Comparison of ENCODE assay signal across 31 mouse cellular contexts in genomic region chr1:164110591-164111329, GRCm38 (mm10). TPM values are rescaled to one million over a fixed set of nuclear protein-coding genes. Genes with fewer than 3 reads are reported as not detected.
A peak's percentile ranks its signal among the peaks of the same experiment; 100 is the strongest.
DNase-seq lines count a peak whose midpoint lies in the region; ATAC-seq lines count a peak whose summit lies in the region.
"Had no signal": no experiment of that assay in that cellular context is flagged by ENCODE, and none has a peak within 500 bp of the region (broad histone marks: within the 10 kb centered on the region; RNA-seq: fewer than 3 reads in every experiment).

No protein-coding gene starts in this region.

- no peaks in the 10 kb centered on the region for H3K4me1 ChIP-seq in kidney, embryonic 16.5 days (ENCODE audit: insufficient read depth, low read length)
- H3K4me1 ChIP-seq: embryonic facial prominence, embryonic 10.5 days; embryonic facial prominence, embryonic 13.5 days; forebrain, embryonic 12.5 days; forebrain, embryonic 15.5 days; heart, embryonic 13.5 days had no signal

- no peak overlapping the region for H3K27ac ChIP-seq in kidney, embryonic 16.5 days (ENCODE audit: low read length)
- H3K27ac ChIP-seq: embryonic facial prominence, embryonic 10.5 days; embryonic facial prominence, embryonic 13.5 days; forebrain, embryonic 12.5 days; forebrain, embryonic 15.5 days; gastrocnemius, adult 2 months; heart, embryonic 13.5 days; hindbrain, embryonic 14.5 days; hindbrain, postnatal 0 days had no signal

- peak; percentile 44 for DNase-seq in R1 (ENCODE audit: low read depth, low spot score)
- no peak for DNase-seq in retina, embryonic 14.5 days (ENCODE audit: low spot score)
- DNase-seq in gastrocnemius, adult 18-20 months (ENCODE audit: low spot score): no peak
- DNase-seq: adrenal gland, adult 2 months; adrenal gland, postnatal 14 days; cerebellum, adult 11 months; cerebellum, adult 2 months; cerebellum, adult 9-11 months; cerebellum, postnatal 36 days; embryo, embryonic 11 days; gastrocnemius, adult 2 months; gastrocnemius, postnatal 14 days; heart, adult 18-20 months; heart, postnatal 14 days; heart, postnatal 4 days had no signal

- H3K27me3 ChIP-seq in kidney, embryonic 16.5 days (ENCODE audit: insufficient read depth, low read length): no peaks in the 10 kb centered on the region
- H3K27me3 ChIP-seq: embryonic facial prominence, embryonic 13.5 days; forebrain, embryonic 12.5 days; forebrain, embryonic 15.5 days; heart, embryonic 13.5 days had no signal

- no peaks in the 10 kb centered on the region for H3K9me3 ChIP-seq in kidney, embryonic 16.5 days (ENCODE audit: low read length)
- H3K9me3 ChIP-seq: embryonic facial prominence, embryonic 10.5 days; embryonic facial prominence, embryonic 13.5 days; forebrain, embryonic 12.5 days; forebrain, embryonic 15.5 days; G1E; heart, embryonic 13.5 days had no signal

- no peak overlapping the region for H3K9ac ChIP-seq in kidney, embryonic 16.5 days (replicated peaks; ENCODE audit: low read length)
- H3K9ac ChIP-seq: embryonic facial prominence, embryonic 13.5 days; forebrain, embryonic 12.5 days; forebrain, embryonic 15.5 days; heart, embryonic 13.5 days; hindbrain, embryonic 14.5 days had no signal

- 94% methylated on average over 9 of the region's 9 CpGs for WGBS in kidney, embryonic 16.5 days

- peak; percentile 89 for ATAC-seq in granulocyte monocyte progenitor cell, adult 5-6 weeks (replicated peaks; ENCODE audit: poor library complexity, severe bottlenecking)
- peak; percentile 63 for ATAC-seq in megakaryocyte progenitor cell, adult 5-6 weeks (replicated peaks; ENCODE audit: poor library complexity)
- no peak for ATAC-seq in kidney, embryonic 16.5 days (ENCODE audit: low FRiP score, low TSS enrichment)
- ATAC-seq: forebrain, embryonic 15.5 days; hindbrain, postnatal 0 days; inflammation-experienced regulatory T-cells, adult 6 months; intestine, embryonic 16.5 days; Patski had no signal

- H3K4me3 ChIP-seq in kidney, embryonic 16.5 days (ENCODE audit: low read length): no peak overlapping the region
- H3K4me3 ChIP-seq: embryonic facial prominence, embryonic 10.5 days; embryonic facial prominence, embryonic 13.5 days; erythroblast, embryonic 14.5 days; forebrain, embryonic 12.5 days; forebrain, embryonic 15.5 days; gastrocnemius, adult 2 months; heart, embryonic 13.5 days had no signal

- H3K4me2 ChIP-seq in kidney, embryonic 16.5 days (replicated peaks; ENCODE audit: low read depth, low read length): no peak overlapping the region
- H3K4me2 ChIP-seq: embryonic facial prominence, embryonic 13.5 days; forebrain, embryonic 12.5 days; forebrain, embryonic 15.5 days; heart, embryonic 13.5 days; hindbrain, embryonic 14.5 days had no signal

- H3K36me3 ChIP-seq in kidney, embryonic 16.5 days (ENCODE audit: insufficient read depth, low read length): no peaks in the 10 kb centered on the region
- H3K36me3 ChIP-seq: embryonic facial prominence, embryonic 10.5 days; embryonic facial prominence, embryonic 13.5 days; forebrain, embryonic 12.5 days; forebrain, embryonic 15.5 days; G1E; heart, embryonic 13.5 days had no signal

RNA-seq across cellular contexts. Expression of gene Selp, which starts 4.3 kb away (rescaled TPM):
- 2.2 and 3.7 TPM in 2 replicates for total RNA-seq in granulocyte monocyte progenitor cell, adult 5-6 weeks (2014; fragmentation: Nextera tagmentation)
- 0.60 and 1.5 TPM in 2 replicates for total RNA-seq in granulocyte monocyte progenitor cell, adult 5-6 weeks (2017)
- 3.3 and 7.6 TPM in 2 replicates for total RNA-seq in megakaryocyte progenitor cell, adult 5-6 weeks (2015)
- 0.68 and 2.0 TPM in 2 replicates for total RNA-seq in megakaryocyte progenitor cell, adult 5-6 weeks (2017)
- polyA plus RNA-seq in kidney, embryonic 16.5 days (2015; fragmentation: Nextera tagmentation; extraction: Ambion mirVana): 0.56 and 1.1 TPM in 2 replicates
- under 1 TPM; 0.27 to 0.62 TPM for total RNA-seq in gastrocnemius, adult 18-20 months (2021)
- total RNA-seq: hindbrain, postnatal 0 days had no signal
- polyA plus RNA-seq: cerebellum, adult 2 months; embryonic facial prominence, embryonic 10.5 days; embryonic facial prominence, embryonic 13.5 days; forebrain, embryonic 12.5 days; forebrain, embryonic 15.5 days; G1E; hindbrain, embryonic 14.5 days had no signal

RNA-seq across cellular contexts. Expression of gene F5, which starts 40.9 kb away (rescaled TPM):
- 1.5 and 3.4 TPM in 2 replicates for total RNA-seq in granulocyte monocyte progenitor cell, adult 5-6 weeks (2014; fragmentation: Nextera tagmentation)
- total RNA-seq in granulocyte monocyte progenitor cell, adult 5-6 weeks (2017): 3.1 and 3.8 TPM in 2 replicates
- total RNA-seq in megakaryocyte progenitor cell, adult 5-6 weeks (2015): 8.6 and 9.2 TPM in 2 replicates
- 4.2 and 6.1 TPM in 2 replicates for total RNA-seq in megakaryocyte progenitor cell, adult 5-6 weeks (2017)
- polyA plus RNA-seq in kidney, embryonic 16.5 days (2015; fragmentation: Nextera tagmentation; extraction: Ambion mirVana): 0.26 and 0.30 TPM in 2 replicates
- total RNA-seq in gastrocnemius, adult 18-20 months (2021): under 1 TPM; 0.05 to 0.09 TPM
- polyA plus RNA-seq: inflammation-experienced regulatory T-cells, adult 6 months had no signal

RNA-seq across cellular contexts. Expression of gene Sell, which starts 49.0 kb away (rescaled TPM):
- total RNA-seq in granulocyte monocyte progenitor cell, adult 5-6 weeks (2014; fragmentation: Nextera tagmentation): 242 and 318 TPM in 2 replicates
- 272 and 305 TPM in 2 replicates for total RNA-seq in granulocyte monocyte progenitor cell, adult 5-6 weeks (2017)
- total RNA-seq in megakaryocyte progenitor cell, adult 5-6 weeks (2015): 371 and 392 TPM in 2 replicates
- total RNA-seq in megakaryocyte progenitor cell, adult 5-6 weeks (2017): 234 and 258 TPM in 2 replicates
- polyA plus RNA-seq in kidney, embryonic 16.5 days (2015; fragmentation: Nextera tagmentation; extraction: Ambion mirVana): 0.40 and 0.41 TPM in 2 replicates
- total RNA-seq in gastrocnemius, adult 18-20 months (2021): not detected
- polyA plus RNA-seq: embryonic facial prominence, embryonic 10.5 days; erythroblast, embryonic 14.5 days; forebrain, embryonic 12.5 days; G1E; hindbrain, embryonic 11.5 days; hindbrain, embryonic 14.5 days; Patski had no signal

Comparison
In these comparisons a context has a peak if more than half of its experiments do, and no peak if none do; other contexts are left out.
1. RNA of gene Sell, which starts 49.0 kb away (total RNA-seq): 234 to 392 TPM in megakaryocyte progenitor cell, adult 5-6 weeks and 242 to 318 TPM in granulocyte monocyte progenitor cell, adult 5-6 weeks; not detected in gastrocnemius, adult 18-20 months; every median in the first group is over 100 times any median in the second.